Mouse (Mus musculus) small intestine, adult 2 months (tissue): ENCODE measurements around the gene Samsn1.

Experiments used
- CTCF ChIP-seq: fragments of 200-500 bp; IDR thresholded peaks from 2 replicates; pipeline ENCODE4 v1.5.1; 2012; ENCODE audit warnings: low read depth, mild to moderate bottlenecking, control low read depth, inconsistent platforms, low read length, moderate library complexity, mixed read lengths; ENCODE audit not compliant: insufficient replicate concordance, insufficient read length; ENCODE audit errors: extremely low read depth
- POLR2A ChIP-seq: fragments of 200-500 bp; IDR thresholded peaks from 2 replicates; pipeline ENCODE4 v1.6.1; 2012; ENCODE audit warnings: low read depth, mild to moderate bottlenecking, control low read depth, inconsistent platforms, low read length, moderate library complexity

DNA sequence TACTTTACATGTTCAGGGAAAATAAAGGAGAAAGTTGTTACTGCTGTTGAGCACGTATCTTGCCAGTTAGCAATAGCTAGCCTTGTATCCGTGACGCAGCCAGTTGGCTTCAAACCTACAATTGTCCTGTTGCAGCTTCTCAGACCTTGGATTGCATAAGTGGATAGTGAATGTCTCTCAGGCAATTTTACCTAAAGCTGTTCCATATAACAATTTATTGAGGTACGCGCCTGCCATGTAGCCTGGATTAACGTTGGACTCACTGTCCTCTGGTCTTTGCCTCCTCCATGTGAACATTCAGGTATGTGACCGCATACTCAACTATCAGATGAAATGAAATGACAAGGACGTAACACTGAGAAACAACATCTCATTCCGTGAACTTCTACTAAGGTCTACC, 179.1 kb downstream of the Samsn1 start:
- TF ChIP-seq POLR2A (no peak), CTCF (no peak)
